Mouse (Mus musculus): ENCODE measurements around the gene Gm11492. TPM values are rescaled to one million over a fixed set of nuclear protein-coding genes. Genes with fewer than 3 reads are reported as not detected.

The Gm11492 gene
- polyA plus RNA-seq, 1 experiment from 2014 or later = not detected

- peak overlapping the region; percentile 6; the same call in 1 of the 2 replicates for H3K27ac ChIP-seq (ENCODE audit: low read depth)
- H3K9me3 ChIP-seq (ENCODE audit: low read length) = no peaks in the 10 kb centered on the region
- H3K36me3 ChIP-seq (replicated peaks; ENCODE audit: insufficient read depth, low read length) = peaks cover 37% of the 10 kb centered on the region
- TF ChIP-seq EP300 (IDR thresholded peaks at IDR 0.05; ENCODE audit: low read depth) (no peak), CTCF (IDR thresholded peaks at IDR 0.05; ENCODE audit: low read depth) (no peak)
- 50% methylated on average over 7 of the region's 7 CpGs for WGBS (ENCODE audit: insufficient replicate concordance)
- ATAC-seq = no peak
- peaks cover 34% of the 10 kb centered on the region for H3K4me1 ChIP-seq (ENCODE audit: insufficient read depth)
- peak overlapping the region; percentile 71 for H3K9ac ChIP-seq (replicated peaks)
- H3K4me3 ChIP-seq (ENCODE audit: low read depth, low read length) = peak overlapping the region; percentile 58
- H3K27me3 ChIP-seq (ENCODE audit: insufficient read depth, low read length) = no peaks in the 10 kb centered on the region
- DNase-seq = no peak
- H3K4me2 ChIP-seq (ENCODE audit: low read depth, low read length) = peak overlapping the region; percentile 99
Measured at GRCm38 (mm10) chr11:87595976-87596375, 29.5 kb downstream of the Gm11492 start.

GRCm38 (mm10) chr11:87596492-87596891, 30.0 kb downstream of the Gm11492 start:
- Histone ChIP-seq H3K4me3 (ENCODE audit: low read depth, low read length) (no peak overlapping the region), H3K9me3 (ENCODE audit: low read length) (no peaks in the 10 kb centered on the region), H3K4me2 (ENCODE audit: low read depth, low read length) (peak overlapping the region; percentile 99), H3K27me3 (ENCODE audit: insufficient read depth, low read length) (no peaks in the 10 kb centered on the region), H3K4me1 (ENCODE audit: insufficient read depth) (peaks cover 34% of the 10 kb centered on the region), H3K36me3 (replicated peaks; ENCODE audit: insufficient read depth, low read length) (peaks cover 41% of the 10 kb centered on the region), H3K9ac (replicated peaks) (no peak overlapping the region), H3K27ac (ENCODE audit: low read depth) (no peak overlapping the region)
- ATAC-seq (no peak), DNase-seq (no peak)
- no peak for TF ChIP-seq EP300 (IDR thresholded peaks at IDR 0.05; ENCODE audit: low read depth)
- 67% methylated on average over 2 of the region's 2 CpGs for WGBS (ENCODE audit: insufficient replicate concordance)

- peaks cover 44% of the 10 kb centered on the region for H3K36me3 ChIP-seq (replicated peaks; ENCODE audit: insufficient read depth, low read length)
- H3K4me3 ChIP-seq (ENCODE audit: low read depth, low read length) = no peak overlapping the region
- no peak overlapping the region for H3K27ac ChIP-seq (ENCODE audit: low read depth)
- no peak for ATAC-seq
- peaks cover 34% of the 10 kb centered on the region for H3K4me1 ChIP-seq (ENCODE audit: insufficient read depth)
- no peak for DNase-seq
- H3K27me3 ChIP-seq (ENCODE audit: insufficient read depth, low read length) = no peaks in the 10 kb centered on the region
- H3K4me2 ChIP-seq (ENCODE audit: low read depth, low read length) = no peak overlapping the region
- H3K9ac ChIP-seq (replicated peaks) = no peak overlapping the region
- no peak for TF ChIP-seq CTCF (IDR thresholded peaks at IDR 0.05; ENCODE audit: low read depth)
- TF ChIP-seq EP300 (IDR thresholded peaks at IDR 0.05; ENCODE audit: low read depth) = no peak
- H3K9me3 ChIP-seq (ENCODE audit: low read length) = no peaks in the 10 kb centered on the region
Measured at GRCm38 (mm10) chr11:87597061-87597460, 30.6 kb downstream of the Gm11492 start.

GRCm38 (mm10) chr11:87599395-87600089, 33.1 kb downstream of the Gm11492 start:
- H3K9ac ChIP-seq (replicated peaks) = no peak overlapping the region
- no peaks in the 10 kb centered on the region for H3K27me3 ChIP-seq (ENCODE audit: insufficient read depth, low read length)
- no peak for ATAC-seq
- no peak for TF ChIP-seq CTCF (IDR thresholded peaks at IDR 0.05; ENCODE audit: low read depth)
- DNase-seq = no peak
- peaks cover 14% of the 10 kb centered on the region for H3K4me1 ChIP-seq (ENCODE audit: insufficient read depth)
- no peak overlapping the region for H3K4me3 ChIP-seq (ENCODE audit: low read depth, low read length)
- no peak overlapping the region for H3K4me2 ChIP-seq (ENCODE audit: low read depth, low read length)
- H3K27ac ChIP-seq (ENCODE audit: low read depth) = no peak overlapping the region
- H3K36me3 ChIP-seq (replicated peaks; ENCODE audit: insufficient read depth, low read length) = peaks cover 68% of the 10 kb centered on the region
- WGBS (ENCODE audit: insufficient replicate concordance) = 86% methylated on average over 13 of the region's 13 CpGs
- no peaks in the 10 kb centered on the region for H3K9me3 ChIP-seq (ENCODE audit: low read length)

GRCm38 (mm10) chr11:87600322-87600853, 33.9 kb downstream of the Gm11492 start:
- ATAC-seq (no peak), DNase-seq (no peak)
- Histone ChIP-seq H3K4me1 (ENCODE audit: insufficient read depth) (peaks cover 9% of the 10 kb centered on the region), H3K36me3 (replicated peaks; ENCODE audit: insufficient read depth, low read length) (peaks cover 76% of the 10 kb centered on the region), H3K4me2 (ENCODE audit: low read depth, low read length) (no peak overlapping the region), H3K4me3 (ENCODE audit: low read depth, low read length) (no peak overlapping the region), H3K9me3 (ENCODE audit: low read length) (no peaks in the 10 kb centered on the region), H3K27ac (ENCODE audit: low read depth) (no peak overlapping the region), H3K9ac (replicated peaks) (no peak overlapping the region), H3K27me3 (ENCODE audit: insufficient read depth, low read length) (no peaks in the 10 kb centered on the region)
- TF ChIP-seq CTCF (IDR thresholded peaks at IDR 0.05; ENCODE audit: low read depth) (no peak), EP300 (IDR thresholded peaks at IDR 0.05; ENCODE audit: low read depth) (no peak)
- WGBS (ENCODE audit: insufficient replicate concordance) = 88% methylated on average over 10 of the region's 10 CpGs

GRCm38 (mm10) chr11:87602234-87602633, 35.8 kb downstream of the Gm11492 start:
- no peak overlapping the region for H3K4me2 ChIP-seq (ENCODE audit: low read depth, low read length)
- H3K27ac ChIP-seq (ENCODE audit: low read depth) = no peak overlapping the region
- H3K4me1 ChIP-seq (ENCODE audit: insufficient read depth) = no peaks in the 10 kb centered on the region
- no peaks in the 10 kb centered on the region for H3K9me3 ChIP-seq (ENCODE audit: low read length)
- TF ChIP-seq EP300 (IDR thresholded peaks at IDR 0.05; ENCODE audit: low read depth) (no peak), CTCF (IDR thresholded peaks at IDR 0.05; ENCODE audit: low read depth) (no peak)
- ATAC-seq = no peak
- H3K27me3 ChIP-seq (ENCODE audit: insufficient read depth, low read length) = no peaks in the 10 kb centered on the region
- no peak for DNase-seq
- peaks cover 89% of the 10 kb centered on the region for H3K36me3 ChIP-seq (replicated peaks; ENCODE audit: insufficient read depth, low read length)
- no peak overlapping the region for H3K4me3 ChIP-seq (ENCODE audit: low read depth, low read length)
- no peak overlapping the region for H3K9ac ChIP-seq (replicated peaks)
- 86% methylated on average over 9 of the region's 9 CpGs for WGBS (ENCODE audit: insufficient replicate concordance)

Measured in liver, postnatal 0 days (tissue).